Mouse (Mus musculus) heart, adult 9 months (tissue): ENCODE results near the gene Sp8.

Source experiments
- DNase-seq, 2 experiments: peaks; one replicate each; pipeline ENCODE4 v3.0.0; 2022; ENCODE audit warnings: low spot score in 2 of 2

Gene Sp8

DNA sequence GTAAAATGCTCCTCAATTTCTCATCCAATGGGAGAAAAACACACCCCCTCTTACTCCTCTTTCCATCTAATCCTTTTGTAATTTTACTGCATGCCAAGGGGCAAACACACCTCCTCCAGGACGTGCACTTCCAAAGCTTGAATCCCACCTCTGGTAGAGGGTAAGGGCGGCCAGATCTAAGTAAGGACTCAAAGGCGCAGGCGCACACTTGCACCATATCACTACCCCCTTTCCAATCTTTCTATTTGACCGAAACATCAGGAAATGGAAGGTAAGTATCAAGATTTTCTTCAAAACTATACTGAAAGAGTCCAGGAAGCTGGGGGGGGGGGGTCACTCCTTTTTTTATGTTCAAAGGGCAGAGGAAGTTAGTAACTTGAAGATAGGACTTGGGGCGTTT is at the start of gene Sp8:
Sp8 (plus strand) TSS at position 109 of the 400 bp plus-strand sequence.
- DNase-seq: no peak

DNA sequence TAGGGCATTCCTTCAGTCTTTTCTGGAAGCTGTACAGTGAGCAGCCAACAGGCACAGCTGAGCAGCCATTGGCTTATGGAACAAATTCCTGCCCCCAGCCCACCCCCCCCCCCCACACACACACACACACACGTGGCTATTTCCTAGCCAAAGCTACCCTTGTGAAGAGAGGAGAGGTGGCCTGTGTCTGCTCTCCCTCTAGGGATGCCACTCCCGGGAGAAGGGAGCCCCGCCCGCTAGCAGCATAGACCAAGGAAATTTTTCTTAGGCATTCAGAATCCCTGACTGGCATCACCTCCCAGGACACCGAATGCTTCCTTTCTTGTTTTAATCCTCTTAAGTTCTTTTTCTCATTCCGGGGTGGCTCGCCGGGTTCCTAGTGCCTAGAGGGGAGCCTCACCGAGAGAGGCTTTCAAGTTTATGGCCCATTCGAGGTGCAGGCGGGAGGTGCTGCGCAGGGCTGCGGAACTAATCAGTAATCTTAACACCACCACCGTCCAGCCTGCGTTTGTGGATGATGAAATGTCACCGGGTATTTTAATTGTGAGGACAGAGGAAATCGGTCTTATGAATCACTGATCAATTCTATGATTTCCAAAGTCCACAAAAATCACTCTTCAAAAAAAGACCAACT is 34.7 kb upstream of the Sp8 start:
- DNase-seq: no peak

DNA sequence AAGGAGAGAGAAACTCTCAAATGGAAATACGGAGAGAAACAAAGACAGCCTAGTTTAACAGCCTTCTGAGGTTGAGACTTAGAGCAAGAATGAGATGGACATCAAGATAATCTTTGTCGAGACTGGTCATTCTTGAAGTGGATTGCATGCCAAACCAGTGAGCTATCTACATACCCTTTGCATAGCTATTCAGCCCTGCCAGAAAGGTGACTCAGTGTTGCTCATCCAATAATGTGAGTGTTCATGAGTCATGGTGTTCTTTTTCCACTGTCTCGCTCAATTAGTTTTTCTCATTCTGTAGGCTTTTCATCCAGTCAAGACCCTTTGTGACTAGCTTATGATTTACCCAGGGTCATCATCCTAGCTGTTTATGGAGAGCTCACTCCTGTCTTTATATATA is 31.6 kb upstream of the Sp8 start:
- DNase-seq: no peak

DNA sequence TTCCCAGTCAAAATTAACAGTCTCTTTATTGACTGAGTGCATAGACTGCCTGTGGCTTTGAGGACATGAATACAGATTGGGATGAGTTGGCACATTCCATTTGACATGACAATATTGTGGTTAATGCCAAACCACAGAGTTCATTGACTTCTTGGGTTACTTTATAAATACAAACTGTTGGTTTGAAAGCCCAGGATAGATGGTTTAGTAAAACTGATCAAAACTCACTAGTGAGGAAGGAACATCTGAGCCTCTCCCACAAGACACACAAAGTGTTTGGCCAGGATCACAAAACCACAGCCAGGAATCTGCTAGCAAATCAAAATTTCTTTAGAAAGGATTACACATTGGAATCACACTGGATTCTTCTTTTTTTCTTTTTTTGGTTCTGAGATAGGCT is 30.0 kb upstream of the Sp8 start:
- DNase-seq: no peak

DNA sequence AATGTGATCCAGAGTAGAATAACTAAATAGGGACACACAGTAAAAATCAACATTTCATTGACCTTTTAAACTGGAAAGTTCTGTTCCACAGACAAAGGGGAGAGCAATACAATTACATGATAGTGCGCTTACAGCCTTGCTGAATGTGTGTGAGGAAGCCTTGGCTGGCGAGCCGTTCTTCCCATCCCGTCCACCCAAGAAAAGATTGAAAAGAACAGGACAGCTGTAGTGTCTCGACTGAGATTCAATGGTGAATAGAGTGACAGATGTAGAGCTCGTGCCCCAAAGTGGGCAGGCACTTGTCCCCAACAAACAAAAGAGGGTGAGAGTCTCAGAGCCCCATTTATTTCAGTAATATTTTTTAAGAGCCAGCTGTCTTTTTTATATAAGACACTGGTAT is 16.2 kb upstream of the Sp8 start:
- DNase-seq: no peak

DNA sequence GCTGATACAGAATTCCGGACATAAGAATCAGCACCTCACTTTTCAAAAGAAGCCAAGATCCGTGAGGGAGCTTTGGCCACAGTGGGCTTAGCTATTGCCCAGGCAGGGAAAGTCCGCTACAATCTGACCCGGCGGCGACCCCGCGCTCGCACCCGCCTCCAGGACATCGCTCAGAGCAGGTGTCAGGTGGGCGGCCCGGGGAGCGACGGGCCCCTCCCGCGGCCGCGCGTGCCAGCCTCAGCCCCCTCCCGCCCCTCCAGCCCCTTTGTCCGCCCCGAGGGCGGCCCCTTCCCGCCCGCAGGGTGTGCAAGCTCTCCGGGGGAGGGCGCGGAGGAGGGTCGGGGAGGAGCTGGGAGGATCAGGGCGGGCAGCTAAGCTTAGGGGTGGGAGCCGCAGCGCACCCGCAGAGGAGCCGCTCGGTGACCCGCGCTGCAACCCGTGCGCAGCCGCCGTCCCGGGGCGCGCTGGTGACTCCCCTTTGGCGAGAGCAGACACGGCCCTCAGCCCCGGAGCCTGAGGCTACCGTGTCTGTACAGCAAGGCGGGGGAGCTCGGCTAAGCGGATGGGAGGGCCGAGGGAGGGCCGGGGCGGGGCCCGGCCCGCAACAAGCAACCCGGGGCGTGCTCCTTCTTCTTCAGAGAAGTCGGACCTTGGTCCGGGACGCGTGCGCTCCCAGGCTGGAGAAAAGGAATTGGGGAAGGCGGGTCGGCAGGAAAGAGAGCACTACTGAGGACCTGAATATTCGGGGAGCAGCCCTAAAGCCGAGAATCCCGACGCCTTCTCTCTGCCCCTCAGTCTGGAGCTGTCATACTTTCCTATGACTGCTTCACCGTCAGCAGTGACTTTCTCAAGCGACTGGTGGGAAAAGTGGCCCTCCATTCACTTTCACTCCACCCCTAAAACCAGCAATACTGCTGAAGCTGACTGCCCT is 9.5 kb upstream of the Sp8 start:
- DNase-seq: no peak

DNA sequence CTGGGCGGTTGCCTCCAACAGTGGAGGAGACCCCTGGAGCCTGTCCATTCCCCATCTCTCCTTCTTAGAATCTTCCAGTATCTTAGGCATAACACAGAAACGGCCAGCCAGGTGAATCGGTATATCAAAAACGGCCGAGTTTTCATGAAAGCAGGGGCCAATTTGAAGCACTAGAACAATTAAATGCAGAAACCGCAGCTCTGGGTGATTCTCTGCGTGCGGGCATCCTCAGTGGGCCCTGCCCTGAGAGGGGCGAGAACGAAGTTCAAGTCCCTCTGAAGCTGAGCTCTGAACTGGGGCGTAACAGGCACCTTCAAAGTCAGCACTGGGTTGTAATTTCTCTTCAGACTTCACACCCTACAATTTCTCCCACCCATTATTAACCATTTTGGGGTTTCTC is 8.8 kb upstream of the Sp8 start:
- DNase-seq: no peak

DNA sequence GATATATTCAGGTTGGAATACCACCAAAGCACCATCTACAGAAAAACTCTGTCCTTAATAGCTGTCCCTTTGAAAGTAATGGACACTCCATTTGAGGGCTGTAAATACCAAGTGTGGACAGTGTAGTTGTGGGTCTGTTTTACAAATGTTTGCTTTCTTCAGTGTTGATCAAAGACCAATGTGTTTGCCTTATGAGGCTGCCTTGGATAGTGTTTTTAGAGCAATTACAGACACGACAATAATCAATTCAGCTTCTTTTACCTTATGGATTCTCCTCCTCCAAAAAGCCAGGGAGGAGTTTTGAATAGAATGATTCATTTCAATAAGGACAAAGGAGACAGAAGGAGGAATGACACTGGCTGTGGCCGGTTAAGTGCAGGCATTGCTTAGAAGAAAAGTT is 7.9 kb upstream of the Sp8 start:
- no peak for DNase-seq

DNA sequence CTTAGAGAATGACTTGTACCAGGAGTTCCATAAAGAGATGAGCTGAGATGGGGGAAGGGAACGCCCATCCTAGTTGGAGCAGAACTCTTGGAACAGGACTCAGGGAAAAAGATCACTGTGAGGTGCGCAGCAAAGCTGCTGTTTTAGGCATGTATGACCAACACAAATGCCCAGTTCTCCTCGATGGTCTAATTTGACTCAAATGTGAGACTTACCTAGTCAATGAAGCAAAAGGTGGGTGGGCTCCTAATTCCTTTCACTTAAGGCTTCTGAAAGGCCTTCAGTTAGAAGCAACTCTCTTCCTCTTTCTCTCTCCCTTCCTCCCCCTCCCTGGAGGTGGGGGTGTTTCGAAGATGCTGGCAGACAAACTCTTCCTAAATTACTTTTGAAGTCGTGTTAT is 6.7 kb upstream of the Sp8 start:
- no peak for DNase-seq

DNA sequence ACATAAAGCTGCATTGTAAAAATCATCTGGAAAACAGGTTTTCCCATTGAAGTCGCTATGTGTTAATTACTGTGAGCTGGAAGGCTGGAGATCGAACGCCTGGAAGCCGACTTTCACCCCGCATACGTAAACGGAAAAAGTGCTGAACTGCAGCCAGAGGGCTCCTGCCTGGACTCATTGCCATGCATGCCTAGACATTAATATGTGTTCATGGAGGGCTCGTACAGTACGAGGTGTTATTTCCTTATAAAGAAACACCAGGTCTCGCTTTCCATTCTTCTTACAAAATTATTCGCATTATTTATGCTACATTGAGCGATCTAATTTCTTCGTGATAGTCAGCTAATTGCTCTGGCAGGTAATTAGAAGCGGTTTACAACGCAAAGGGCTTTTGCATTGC is 5.8 kb upstream of the Sp8 start:
- no peak for DNase-seq

DNA sequence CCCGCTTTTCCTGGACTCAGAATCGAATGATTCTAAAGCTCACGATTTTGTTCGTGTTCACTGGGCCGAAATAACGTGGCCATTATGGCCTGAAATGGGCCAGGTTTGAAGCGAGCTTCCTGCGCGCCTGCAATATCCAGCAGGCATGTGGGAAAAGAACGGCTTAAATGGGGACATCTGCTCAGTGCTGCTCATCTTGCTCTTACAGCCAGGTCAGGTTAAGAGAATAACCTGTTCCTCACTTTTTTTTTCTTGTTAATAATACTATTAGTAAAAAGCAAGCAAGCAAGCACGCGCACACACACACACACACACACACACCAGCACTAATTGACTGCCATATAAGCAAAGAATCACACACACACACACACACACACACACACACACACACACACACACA is 5.3 kb upstream of the Sp8 start:
- DNase-seq: no peak

DNA sequence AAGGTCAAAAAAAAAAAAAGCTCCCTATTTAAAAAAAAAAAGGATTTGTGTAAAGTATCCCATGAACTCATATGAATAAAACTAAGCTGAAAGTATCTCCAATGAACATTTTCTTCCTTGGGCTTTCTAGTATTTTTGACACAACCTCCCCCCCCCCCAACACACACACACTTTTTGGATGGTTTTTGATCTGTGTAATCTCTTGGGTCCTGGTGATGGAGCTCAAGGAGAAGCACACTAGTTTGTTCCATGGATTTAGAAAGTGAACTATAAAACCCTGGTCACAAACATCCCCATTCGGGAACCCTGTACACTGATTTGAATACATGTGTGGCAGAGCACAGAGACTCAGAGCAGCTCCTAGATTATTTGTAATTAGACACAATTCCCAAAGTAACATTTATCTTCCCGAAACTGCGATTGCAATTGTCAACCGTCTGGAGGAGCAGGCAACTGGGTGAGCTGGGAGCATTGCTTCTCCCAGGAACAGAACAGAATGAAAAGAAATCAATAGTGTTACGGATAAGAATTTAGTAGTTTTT is 4.7 kb upstream of the Sp8 start:
- no peak for DNase-seq

DNA sequence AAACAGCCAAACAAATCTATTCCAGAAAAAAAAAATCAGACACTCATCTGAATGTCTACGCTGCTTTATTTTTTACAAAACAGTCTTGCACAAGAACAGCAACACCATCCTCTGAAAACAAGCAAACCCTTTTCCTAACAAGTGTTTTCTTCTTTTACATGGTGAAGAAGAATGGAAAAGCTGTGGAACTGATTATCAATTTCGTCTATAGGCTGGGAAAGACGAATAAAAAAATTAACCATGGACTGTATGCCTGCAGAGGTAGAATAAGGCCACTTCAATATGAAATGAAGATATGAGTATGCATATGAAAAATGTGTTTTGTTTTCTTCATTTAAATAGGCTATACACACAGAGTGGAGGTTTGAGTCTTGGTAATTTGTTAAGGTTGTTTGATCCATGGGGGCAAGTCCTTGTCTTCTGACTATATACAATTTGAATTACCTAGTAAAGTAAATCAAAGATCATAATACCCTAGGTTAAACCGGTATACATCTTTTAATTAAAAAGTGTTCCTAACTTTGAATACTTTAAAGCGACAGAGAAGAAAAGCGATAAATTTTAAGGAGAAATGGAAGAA is 4.1 kb upstream of the Sp8 start:
- DNase-seq: no peak

DNA sequence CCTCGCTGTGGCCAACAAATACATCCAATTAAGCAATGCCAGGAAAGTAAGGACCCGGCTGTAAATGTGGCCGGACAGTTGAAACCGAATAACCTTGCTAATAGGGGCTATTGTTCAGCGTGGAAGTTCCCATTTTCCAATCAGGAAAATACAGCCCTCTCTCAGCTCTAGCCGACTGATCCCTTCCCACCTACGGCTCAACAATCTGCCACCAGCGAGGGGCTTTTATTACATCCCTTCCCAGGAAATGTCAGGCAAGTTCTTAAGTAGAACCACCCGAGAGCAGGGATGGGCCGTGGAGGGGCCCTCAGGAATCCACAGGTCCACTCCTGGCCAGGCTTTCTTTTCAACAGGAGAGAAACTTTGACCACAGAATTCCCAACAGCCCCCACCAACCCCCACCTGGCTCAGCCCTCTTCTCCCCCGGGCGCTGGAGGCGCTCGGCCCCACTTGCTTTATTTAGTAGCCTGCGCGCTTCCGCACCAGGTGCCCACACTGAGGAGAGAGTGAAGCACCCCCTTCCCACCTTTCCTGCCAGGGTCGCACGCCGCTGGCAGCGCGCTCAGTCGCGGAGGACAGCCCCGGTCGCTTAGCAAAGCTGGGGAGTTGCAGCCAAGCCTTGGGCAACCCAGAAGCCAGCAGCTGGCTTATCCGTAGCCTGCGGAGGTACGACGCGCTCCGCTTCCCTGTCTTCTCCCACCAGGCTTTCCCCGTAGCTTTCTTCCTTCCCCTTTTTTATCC is 3.3 kb upstream of the Sp8 start:
- no peak for DNase-seq

DNA sequence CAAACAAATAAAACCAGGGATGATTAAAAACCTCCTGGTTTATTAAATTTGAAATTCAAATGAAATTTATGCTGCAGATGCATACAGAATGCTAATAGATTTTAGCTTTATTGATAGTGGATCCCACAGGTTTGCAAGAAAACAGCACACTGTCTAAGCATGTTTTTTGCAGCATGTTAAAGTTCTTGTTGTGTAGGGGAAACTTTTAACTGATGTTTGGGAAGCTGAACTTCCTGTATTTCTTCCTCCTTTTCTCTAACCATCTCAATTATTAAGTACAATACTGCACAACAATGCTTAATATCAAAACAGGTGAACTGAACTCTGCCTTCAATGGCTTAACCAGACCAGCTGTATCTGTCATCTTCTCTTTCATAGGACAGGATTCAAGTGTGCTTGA is 2.0 kb upstream of the Sp8 start:
- no peak for DNase-seq

DNA sequence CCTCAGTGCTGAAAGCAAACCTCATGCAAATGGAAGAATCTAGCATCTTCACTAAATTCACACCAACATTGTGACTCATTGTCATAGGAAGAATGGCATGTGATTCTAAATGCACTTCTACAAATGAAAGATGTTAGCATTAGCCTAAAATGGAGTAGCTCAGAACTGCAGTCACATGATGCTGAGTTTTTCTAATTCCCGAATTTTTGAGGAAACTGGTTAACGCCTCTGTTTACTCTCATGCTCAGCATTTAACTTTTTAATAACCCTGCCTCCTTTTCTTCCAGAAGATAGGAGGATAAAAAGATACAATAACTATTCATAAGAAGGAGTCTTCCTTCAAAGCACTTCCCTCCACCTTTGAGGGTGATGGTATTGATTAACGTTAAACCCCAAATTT is 1.3 kb upstream of the Sp8 start:
- no peak for DNase-seq

DNA sequence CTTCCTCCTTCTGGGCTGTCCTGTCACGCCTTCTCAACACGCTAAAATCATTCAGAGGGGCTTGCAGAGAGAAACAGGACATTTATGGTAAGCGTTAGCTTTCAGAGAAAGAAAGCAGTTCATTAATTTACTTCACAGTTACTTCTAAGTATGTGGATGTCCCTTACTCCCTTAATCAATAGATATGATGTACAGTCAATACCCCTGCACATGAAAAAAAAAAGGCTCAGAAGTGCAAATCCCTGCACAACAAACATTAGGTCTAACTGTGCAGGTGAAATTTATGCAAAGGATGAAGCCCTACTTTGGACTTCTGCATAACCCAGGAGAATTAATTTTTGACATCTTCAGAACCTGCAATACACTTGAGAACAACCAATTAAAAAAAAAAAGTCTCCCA is 778 bp upstream of the Sp8 start:
- DNase-seq: no peak

DNA sequence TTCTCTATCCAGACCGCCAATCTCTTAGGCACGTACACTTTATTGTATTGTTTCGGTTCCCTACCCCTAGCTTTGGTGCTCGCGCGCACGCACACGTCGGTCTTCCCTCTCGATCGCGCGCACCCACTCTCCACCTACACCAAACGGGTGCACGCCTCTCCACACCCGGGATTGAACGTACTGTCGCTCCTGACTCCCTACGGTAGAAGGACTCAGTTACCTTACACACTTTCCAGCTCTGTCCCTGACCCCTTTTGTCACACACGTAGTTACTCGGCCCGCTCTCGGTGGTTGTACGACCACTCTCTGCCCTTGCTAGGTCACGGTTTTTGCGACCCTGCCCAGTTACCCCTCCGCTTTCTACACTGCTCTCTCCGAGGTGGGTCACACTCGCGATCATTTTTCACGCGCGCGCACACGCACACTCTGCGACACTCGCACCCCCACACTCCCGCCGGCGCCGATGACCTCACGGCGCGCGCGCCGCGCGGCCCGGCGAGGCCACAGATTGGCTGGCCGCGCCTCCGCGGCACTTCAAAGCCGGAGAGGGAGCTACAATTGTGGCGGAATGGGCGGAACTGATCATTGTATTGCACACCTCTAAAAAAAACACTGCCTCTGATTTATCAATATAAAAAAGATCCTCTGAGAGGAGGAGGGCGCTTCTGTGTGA is 656 bp downstream of the Sp8 start:
- DNase-seq: no peak

DNA sequence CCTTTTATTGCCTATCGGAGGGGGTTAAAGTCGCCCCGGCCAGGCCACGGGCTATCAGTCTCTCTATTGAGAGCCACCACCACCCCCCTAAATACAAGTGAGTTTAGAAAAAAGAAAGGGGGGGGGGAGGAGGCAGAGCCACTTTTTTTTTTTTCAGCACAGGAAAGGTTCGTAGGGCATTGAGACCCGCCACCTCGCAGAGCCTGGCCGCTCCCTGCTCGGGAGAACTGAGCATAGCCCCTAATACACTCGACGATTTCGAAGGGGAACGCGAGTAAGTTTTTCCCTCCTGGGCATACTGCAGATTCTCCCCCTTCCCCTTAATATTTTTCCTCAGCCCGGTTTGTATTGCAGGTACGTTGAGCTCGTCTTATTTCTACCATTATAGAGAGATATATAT is 1.3 kb downstream of the Sp8 start:
- no peak for DNase-seq

DNA sequence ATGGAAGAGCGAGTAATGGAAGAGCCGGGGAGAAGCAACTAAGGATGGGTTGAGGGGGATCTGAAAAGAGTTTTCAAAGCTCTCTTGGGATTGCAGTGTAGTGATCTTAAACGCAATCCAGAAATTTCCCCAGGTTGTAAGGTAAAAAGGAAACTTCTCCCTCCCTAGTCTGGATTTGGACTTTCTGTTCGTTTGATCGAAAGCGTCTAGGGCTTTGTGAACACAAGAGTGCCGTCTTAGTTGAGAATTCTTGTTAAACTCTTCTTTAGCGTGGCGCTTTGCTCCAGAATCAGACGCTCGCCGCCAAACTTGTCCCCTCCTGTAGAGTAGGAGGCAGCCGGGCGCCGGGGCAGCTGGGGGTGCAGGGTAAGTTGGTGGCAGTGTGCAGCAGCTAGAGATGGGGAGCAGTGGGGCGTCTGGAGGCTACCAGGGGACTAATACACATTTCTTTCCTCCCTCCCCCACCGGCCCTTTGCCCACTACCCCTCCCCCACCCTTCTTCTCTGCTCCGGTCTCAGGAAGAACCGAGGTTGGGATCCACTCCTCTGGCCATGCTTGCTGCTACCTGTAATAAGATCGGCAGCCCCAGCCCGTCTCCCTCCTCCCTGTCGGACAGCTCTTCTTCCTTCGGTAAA is 1.8 kb downstream of the Sp8 start:
- DNase-seq: no peak
